Mouse (Mus musculus): Measurements from ENCODE around the gene Fars2. TPM values are rescaled to one million over a fixed set of nuclear protein-coding genes. Genes with fewer than 3 reads are reported as not detected.

The Fars2 gene
- polyA plus RNA-seq, 1 experiment = 123 TPM

GRCm38 (mm10) chr13:36736619-36736996 lies 619.4 kb downstream of the Fars2 start:
- H3K36me3 ChIP-seq (ENCODE audit: control insufficient read depth, insufficient read depth, low read length) = no peaks in the 10 kb centered on the region
- H3K27ac ChIP-seq (ENCODE audit: control insufficient read depth, insufficient read depth, low read depth, low read length) = no peak overlapping the region
- peaks cover 7% of the 10 kb centered on the region; the same call in 1 of the 2 replicates for H3K4me1 ChIP-seq (ENCODE audit: control insufficient read depth, insufficient read depth, low read length)
- TF ChIP-seq POLR2A (IDR thresholded peaks at IDR 0.05; ENCODE audit: control insufficient read depth, low read depth, low read length) = no peak
- TF ChIP-seq CTCF (IDR thresholded peaks at IDR 0.05; ENCODE audit: control insufficient read depth, insufficient read depth, insufficient replicate concordance, low read depth, low read length) = no peak
- H3K4me3 ChIP-seq (ENCODE audit: control insufficient read depth, low read depth, low read length) = no peak overlapping the region; the same call in 1 of the 2 replicates
- H3K27me3 ChIP-seq (ENCODE audit: control insufficient read depth, insufficient read depth, low read length) = peaks cover 4% of the 10 kb centered on the region

GRCm38 (mm10) chr13:36750056-36750455 lies 632.8 kb downstream of the Fars2 start:
- Histone ChIP-seq H3K4me3 (ENCODE audit: control insufficient read depth, low read depth, low read length) (no peak overlapping the region), H3K27me3 (ENCODE audit: control insufficient read depth, insufficient read depth, low read length) (no peaks in the 10 kb centered on the region), H3K36me3 (ENCODE audit: control insufficient read depth, insufficient read depth, low read length) (no peaks in the 10 kb centered on the region), H3K4me1 (ENCODE audit: control insufficient read depth, insufficient read depth, low read length) (no peaks in the 10 kb centered on the region), H3K27ac (ENCODE audit: control insufficient read depth, insufficient read depth, low read depth, low read length) (no peak overlapping the region)
- TF ChIP-seq CTCF (IDR thresholded peaks at IDR 0.05; ENCODE audit: control insufficient read depth, insufficient read depth, insufficient replicate concordance, low read depth, low read length) (no peak), POLR2A (IDR thresholded peaks at IDR 0.05; ENCODE audit: control insufficient read depth, low read depth, low read length) (no peak)

- Histone ChIP-seq H3K27ac (ENCODE audit: control insufficient read depth, insufficient read depth, low read depth, low read length) (no peak overlapping the region), H3K4me1 (ENCODE audit: control insufficient read depth, insufficient read depth, low read length) (no peaks in the 10 kb centered on the region), H3K27me3 (ENCODE audit: control insufficient read depth, insufficient read depth, low read length) (no peaks in the 10 kb centered on the region), H3K4me3 (ENCODE audit: control insufficient read depth, low read depth, low read length) (no peak overlapping the region), H3K36me3 (ENCODE audit: control insufficient read depth, insufficient read depth, low read length) (no peaks in the 10 kb centered on the region)
- no peak for TF ChIP-seq POLR2A (IDR thresholded peaks at IDR 0.05; ENCODE audit: control insufficient read depth, low read depth, low read length)
- TF ChIP-seq CTCF (IDR thresholded peaks at IDR 0.05; ENCODE audit: control insufficient read depth, insufficient read depth, insufficient replicate concordance, low read depth, low read length) = no peak
Measured at GRCm38 (mm10) chr13:36751861-36752260, 634.6 kb downstream of the Fars2 start.

- no peak overlapping the region for H3K27ac ChIP-seq (ENCODE audit: control insufficient read depth, insufficient read depth, low read depth, low read length)
- no peak for TF ChIP-seq CTCF (IDR thresholded peaks at IDR 0.05; ENCODE audit: control insufficient read depth, insufficient read depth, insufficient replicate concordance, low read depth, low read length)
- TF ChIP-seq POLR2A (IDR thresholded peaks at IDR 0.05; ENCODE audit: control insufficient read depth, low read depth, low read length) = no peak
- H3K36me3 ChIP-seq (ENCODE audit: control insufficient read depth, insufficient read depth, low read length) = no peaks in the 10 kb centered on the region
- H3K4me3 ChIP-seq (ENCODE audit: control insufficient read depth, low read depth, low read length) = no peak overlapping the region
- no peaks in the 10 kb centered on the region for H3K27me3 ChIP-seq (ENCODE audit: control insufficient read depth, insufficient read depth, low read length)
- H3K4me1 ChIP-seq (ENCODE audit: control insufficient read depth, insufficient read depth, low read length) = no peaks in the 10 kb centered on the region
Measured at GRCm38 (mm10) chr13:36766801-36767200, 649.6 kb downstream of the Fars2 start.

Other genes starting within 250 kb of the Fars2 start
- gene Rpp40, start 211.1 kb upstream of the Fars2 start, polyA plus RNA-seq (2012; rRNA removed) = 4.5 and 4.9 TPM in 2 replicates
- 0.07 TPM in 1 of 2 replicates, not detected in the other for gene Ppp1r3g, start 158.6 kb upstream of the Fars2 start, polyA plus RNA-seq (2012; rRNA removed)
- 2.8 and 3.0 TPM in 2 replicates for gene Lyrm4, start 114 bp downstream of the Fars2 start, polyA plus RNA-seq (2012; rRNA removed)

All from testis, adult 2 months (tissue).